Mouse (Mus musculus) Patski (cell line): ENCODE measurements around the gene Ydjc. TPM values are rescaled to one million over a fixed set of nuclear protein-coding genes. Genes with fewer than 3 reads are reported as not detected.

Source experiments
- ATAC-seq: fragments of 100-300 bp; one replicate; pipeline ENCODE4 v1.8.0; 2021
- CTCF ChIA-PET: fragments of 350-600 bp; sonication (Branson Sonifier 250); formaldehyde crosslinking; loops from one replicate; lab custom pipeline; 2022; ENCODE audit warnings: inconsistent platforms; lab: Charles Lee
- POLR2A ChIA-PET: fragments of 350-600 bp; sonication (Branson Sonifier 250); formaldehyde crosslinking; loops from one replicate; lab custom pipeline; 2022; ENCODE audit warnings: antibody characterized with exemption, inconsistent platforms; lab: Charles Lee
- DNase-seq: peaks from one replicate; pipeline ENCODE4 v3.0.0-alpha.2; 2011; ENCODE audit warnings: low read depth, low spot score
- H3K27me3 ChIP-seq: fragments of 371-371 bp; one replicate; pipeline ENCODE4 v1.5.1; 2021
- CTCF ChIP-seq: fragments of 100-300 bp; IDR thresholded peaks from one replicate; pipeline ENCODE4 v1.5.1; 2021
- in situ Hi-C: fragments of 300-500 bp; cut with MboI; formaldehyde crosslinking; loops from 3 replicates; pipeline ENCODE4 v1.11.1; 2018; ENCODE audit warnings: low pct_unique_long_range_greater_than_20kb, mixed read lengths
- polyA plus RNA-seq: library from polyadenylated mRNA; unstranded; gene quantifications from one replicate; pipeline ENCODE4 v1.2.3, GENCODE M21; 2021

Ydjc gene
- polyA plus RNA-seq, 1 experiment from 2014 or later, result 9.1 TPM

- DNase-seq (no peak), ATAC-seq (no peak)
- ChIA-PET CTCF (no interaction called here), POLR2A (no interaction called here)
- in situ Hi-C loops, result no loop called here
- TF ChIP-seq CTCF, result no peak
- no peaks in the 10 kb centered on the region for H3K27me3 ChIP-seq
These were observed 41.1 kb downstream of the Ydjc start for GRCm38 (mm10) chr16:17185475-17185874.

DNA sequence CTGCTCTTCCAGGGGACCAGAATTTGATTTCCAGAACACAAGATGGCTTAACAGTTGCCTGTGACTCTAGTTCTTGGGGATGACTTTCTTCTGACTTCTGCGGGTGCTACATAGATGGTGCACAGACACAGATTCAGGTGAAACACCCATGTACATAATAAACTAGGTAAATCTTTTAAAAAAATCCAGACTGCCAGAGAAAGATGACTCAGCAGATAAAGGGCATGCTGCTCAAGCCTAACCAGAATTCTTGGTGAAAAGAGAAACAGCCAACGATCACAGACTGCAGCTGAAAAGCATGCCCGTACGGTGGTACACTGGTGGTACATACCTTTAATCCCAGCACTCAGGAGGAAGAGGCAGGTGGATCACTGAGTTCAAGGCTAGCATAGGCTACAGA is 49.4 kb downstream of the Ydjc start:
- TF ChIP-seq CTCF, result no peak
- no peak for ATAC-seq
- CTCF ChIA-PET, result no interaction called here
- DNase-seq, result no peak
- in situ Hi-C loops, result no loop called here
- no peaks in the 10 kb centered on the region for H3K27me3 ChIP-seq
- POLR2A ChIA-PET, result no interaction called here

DNA sequence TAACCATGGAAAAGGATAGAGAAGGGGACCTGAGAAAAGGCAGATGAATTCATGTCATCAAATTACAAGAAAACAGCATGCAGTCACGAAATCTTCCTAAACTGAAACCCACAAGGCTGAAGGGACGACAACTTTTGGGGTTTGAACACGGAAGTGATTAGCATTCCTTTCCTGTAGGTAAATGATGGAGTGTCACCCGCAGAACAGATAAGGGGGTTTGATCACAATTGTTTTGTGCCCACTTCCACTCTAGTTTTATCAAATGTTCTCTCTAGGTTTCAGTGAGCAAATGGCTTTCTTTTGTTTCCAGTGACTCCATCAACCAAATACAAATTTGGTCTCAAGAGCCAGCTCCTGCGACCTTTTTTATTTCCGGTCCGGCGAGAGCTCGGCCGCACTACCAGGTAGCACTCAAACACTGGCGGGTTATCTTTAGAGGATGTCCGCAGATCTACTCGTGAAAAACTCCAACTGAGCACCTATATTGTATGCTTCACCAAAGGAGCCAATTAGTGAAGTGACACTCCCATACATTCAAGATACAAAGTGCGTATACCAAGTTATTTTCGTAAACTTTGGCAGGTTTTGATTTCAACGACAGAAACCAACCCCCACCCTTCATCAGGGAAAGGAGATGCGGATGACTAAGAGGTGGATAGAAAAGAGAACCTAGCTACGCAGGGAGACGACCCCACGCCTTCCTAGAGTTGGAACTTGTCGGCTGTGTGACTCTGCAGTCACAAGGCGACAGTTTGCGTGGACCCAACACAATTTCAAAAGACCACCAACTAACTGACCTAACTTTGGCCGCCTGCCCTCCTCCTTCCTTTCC is 55.9 kb downstream of the Ydjc start:
- CTCF ChIA-PET, result interaction anchor here (1.1 kb wide), 1 partner anchor 9 kb away, joined by 3 read pairs; no protein-coding TSS in a partner anchor
- ATAC-seq, result no peak
- in situ Hi-C loops, result loop anchor here (5.0 kb wide), 2 partner anchors 68 to 82 kb away; partner anchors contain the start of gene Sdf2l1
- no peaks in the 10 kb centered on the region for H3K27me3 ChIP-seq
- TF ChIP-seq CTCF, result no peak
- no peak for DNase-seq
- POLR2A ChIA-PET, result interaction anchor here (0.6 to 1.0 kb wide), 2 partner anchors 9 to 75 kb away, joined by 3 to 4 read pairs; no protein-coding TSS in a partner anchor

GRCm38 (mm10) chr16:17200953-17201707 is 56.7 kb downstream of the Ydjc start:
- no peak for DNase-seq
- no peaks in the 10 kb centered on the region for H3K27me3 ChIP-seq
- ChIA-PET CTCF (no interaction called here), POLR2A (interaction anchor here (0.6 to 1.0 kb wide), 2 partner anchors 8 to 74 kb away, joined by 3 to 4 read pairs; no protein-coding TSS in a partner anchor)
- no peak for TF ChIP-seq CTCF
- ATAC-seq, result peak; percentile 39
- in situ Hi-C loops, result loop anchor here (5.0 kb wide), 2 partner anchors 69 to 81 kb away; partner anchors contain the start of gene Sdf2l1

- no peak for TF ChIP-seq CTCF
- CTCF ChIA-PET, result interaction anchor here (1.2 kb wide), 1 partner anchor 69 kb away, joined by 3 read pairs; no protein-coding TSS in a partner anchor
- DNase-seq (no peak), ATAC-seq (no peak)
- in situ Hi-C loops, result loop anchor here (5.0 kb wide), 2 partner anchors 70 to 80 kb away; partner anchors contain the start of gene Sdf2l1
- H3K27me3 ChIP-seq, result no peaks in the 10 kb centered on the region
- POLR2A ChIA-PET, result no interaction called here
These were observed 57.6 kb downstream of the Ydjc start for GRCm38 (mm10) chr16:17201977-17202376.

DNA sequence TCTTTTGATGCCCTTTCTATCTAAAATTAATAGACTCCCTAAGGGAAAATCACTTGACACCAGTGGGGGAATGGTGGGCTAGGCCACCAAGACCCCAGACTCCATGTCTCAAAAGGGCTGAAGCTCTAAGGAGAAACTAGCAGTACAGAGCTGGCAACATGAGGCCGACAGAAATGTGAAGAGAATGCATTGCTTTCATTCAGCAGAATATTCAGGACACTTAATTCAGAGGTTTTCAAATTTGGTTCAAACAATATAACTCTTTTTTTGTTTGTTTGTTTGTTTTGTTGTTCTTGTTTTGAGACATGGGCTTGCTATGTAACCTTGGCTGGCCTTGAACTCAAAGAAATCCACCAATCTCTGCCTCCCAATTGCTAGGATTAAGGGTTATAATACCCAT is 58.1 kb downstream of the Ydjc start, which contains the start of gene Ube2l3:
Gene Ube2l3 (minus strand): TSS at position 101 of the 400 bp plus-strand sequence.
- in situ Hi-C loops, result loop anchor here (5.0 kb wide), 2 partner anchors 70 to 80 kb away; partner anchors contain the start of gene Sdf2l1
- DNase-seq, result no peak
- no peak for ATAC-seq
- no peaks in the 10 kb centered on the region for H3K27me3 ChIP-seq
- POLR2A ChIA-PET, result no interaction called here
- CTCF ChIA-PET, result interaction anchor here (1.2 kb wide), 1 partner anchor 68 kb away, joined by 3 read pairs; no protein-coding TSS in a partner anchor
- TF ChIP-seq CTCF, result no peak

- no peak for TF ChIP-seq CTCF
- ATAC-seq (no peak), DNase-seq (no peak)
- H3K27me3 ChIP-seq, result no peaks in the 10 kb centered on the region
- CTCF ChIA-PET, result interaction anchor here (0.7 to 1.9 kb wide), 4 partner anchors 17 to 95 kb away, joined by 3 to 4 read pairs (median 3); no protein-coding TSS in a partner anchor
- in situ Hi-C loops, result loop anchor here (5.0 kb wide), 2 partner anchors 73 to 77 kb away; partner anchors contain the start of gene Sdf2l1
- POLR2A ChIA-PET, result no interaction called here
These were observed 60.6 kb downstream of the Ydjc start for GRCm38 (mm10) chr16:17204990-17205389.

- H3K27me3 ChIP-seq, result peaks cover 14% of the 10 kb centered on the region
- ChIA-PET POLR2A (interaction anchor here (1.2 to 1.4 kb wide), 2 partner anchors 8 to 41 kb away, joined by 3 read pairs; no protein-coding TSS in a partner anchor), CTCF (interaction anchor here (0.7 to 5.6 kb wide), 18 partner anchors 10 to 106 kb away, joined by 3 to 39 read pairs (median 8); partner anchors contain the start of genes Hic2 and Tmem191c)
- no peak for TF ChIP-seq CTCF
- DNase-seq, result peak; percentile 37
- ATAC-seq, result peak; percentile 80
- in situ Hi-C loops, result no loop called here
These were observed 64.3 kb downstream of the Ydjc start, which contains the start of gene Rimbp3 for GRCm38 (mm10) chr16:17208389-17209361. TSS of gene Rimbp3 (plus strand) at chr16:17208603.
